Mouse (Mus musculus) stomach, embryonic 15.5 days (tissue): ENCODE data around the gene Clic1. TPM values are rescaled to one million over a fixed set of nuclear protein-coding genes. Genes with fewer than 3 reads are reported as not detected.
A peak's percentile ranks its signal among the peaks of the same experiment; 100 is the strongest.
"Not testable (repeated sequence)": the region's sequence is repeated elsewhere in the genome, so short reads cannot be mapped to it uniquely, and the experiment has no call there.

Experiments
- ATAC-seq: fragments of 200-750 bp; cut with Nextera tagmentation; 2 replicates; pipeline ENCODE4 v1.8.0; 2017; ENCODE audit warnings: low read depth, moderate number of reproducible peaks, moderate TSS enrichment; ENCODE audit not compliant: insufficient read depth, low FRiP score
- H3K27ac ChIP-seq: fragments of 300-500 bp; sonication (generic); 2 replicates; pipeline ENCODE4 v1.5.1; 2015; ENCODE audit warnings: mild to moderate bottlenecking, inconsistent platforms
- H3K27me3 ChIP-seq: fragments of 300-500 bp; sonication (generic); replicated peaks from 2 replicates; pipeline ENCODE4 v1.6.1; 2015; ENCODE audit warnings: inconsistent platforms
- H3K36me3 ChIP-seq: fragments of 300-500 bp; sonication (generic); 2 replicates; pipeline ENCODE4 v1.6.1; 2015; ENCODE audit warnings: inconsistent platforms
- H3K4me1 ChIP-seq: fragments of 300-500 bp; sonication (generic); 2 replicates; pipeline ENCODE4 v1.6.1; 2015; ENCODE audit warnings: inconsistent platforms
- H3K4me2 ChIP-seq: fragments of 300-500 bp; sonication (generic); 2 replicates; pipeline ENCODE4 v1.6.1; 2015; ENCODE audit warnings: mild to moderate bottlenecking, inconsistent platforms
- H3K4me3 ChIP-seq: fragments of 300-500 bp; sonication (generic); replicated peaks from 2 replicates; pipeline ENCODE4 v1.5.1; 2015; ENCODE audit warnings: inconsistent platforms
- H3K9ac ChIP-seq: fragments of 300-500 bp; sonication (generic); 2 replicates; pipeline ENCODE4 v1.6.1; 2015; ENCODE audit warnings: inconsistent platforms
- H3K9me3 ChIP-seq: fragments of 300-500 bp; sonication (generic); 2 replicates; pipeline ENCODE4 v1.6.1; 2016; ENCODE audit warnings: inconsistent platforms
- WGBS: fragments of 180-500 bp; shearing (Covaris S2); methylation state at CpG from one replicate; pipeline ENCODE4 v1.1.7; 2015; 5-methylcytosine and 5-hydroxymethylcytosine counted together
- polyA plus RNA-seq: library from polyadenylated mRNA; unstranded; fragments of >200 nt; fragmentation: Nextera tagmentation; extraction: Ambion mirVana; gene quantifications from 2 replicates; pipeline ENCODE4 v1.2.1, GENCODE M21; 2015

Gene Clic1
- 361 and 363 TPM in 2 replicates for polyA plus RNA-seq

- WGBS: under 1% methylated on average over 11 of the region's 11 CpGs
- 0 out of 2 replicates have a peak, but pooled peaks have one; percentile 3 for ATAC-seq
- Histone ChIP-seq H3K4me3 (peak within 1 kb of the TSS; percentile 65), H3K27me3 (no peaks in the 10 kb centered on the region), H3K9me3 (no peaks in the 10 kb centered on the region), H3K36me3 (peaks cover 14% of the 10 kb centered on the region), H3K4me2 (peak within 1 kb of the TSS; percentile 80), H3K4me1 (peaks cover 44% of the 10 kb centered on the region), H3K9ac (peak within 1 kb of the TSS; percentile 70), H3K27ac (peak within 1 kb of the TSS; percentile 98)
Measured at GRCm38 (mm10) chr17:35049561-35050016, at the start of gene Clic1. Clic1 (plus strand) TSS chr17:35049966.

GRCm38 (mm10) chr17:35000717-35001451 lies 48.9 kb upstream of the Clic1 start, which contains the start of gene Vars:
Vars (plus strand) TSS chr17:35000987.
- Histone ChIP-seq H3K9me3 (no peaks in the 10 kb centered on the region), H3K9ac (peak within 1 kb of the TSS; percentile 98), H3K36me3 (peaks cover 25% of the 10 kb centered on the region), H3K4me2 (peak within 1 kb of the TSS; percentile 90), H3K4me1 (peaks cover 43% of the 10 kb centered on the region), H3K27me3 (no peaks in the 10 kb centered on the region), H3K4me3 (peak within 1 kb of the TSS; percentile 71), H3K27ac (peak within 1 kb of the TSS; percentile 98)
- peak; percentile 89 for ATAC-seq
- WGBS: under 1% methylated on average over 80 of the region's 83 CpGs

- H3K9ac ChIP-seq: peak overlapping the region; percentile 98
- no peak for ATAC-seq
- H3K4me2 ChIP-seq: peak overlapping the region; percentile 90
- under 1% methylated on average over 35 of the region's 35 CpGs for WGBS
- peaks cover 41% of the 10 kb centered on the region for H3K4me1 ChIP-seq
- H3K4me3 ChIP-seq: peak overlapping the region; percentile 71
- peaks cover 28% of the 10 kb centered on the region for H3K36me3 ChIP-seq
- H3K9me3 ChIP-seq: no peaks in the 10 kb centered on the region
- H3K27ac ChIP-seq: peak overlapping the region; percentile 98
- no peaks in the 10 kb centered on the region for H3K27me3 ChIP-seq
Measured at GRCm38 (mm10) chr17:35001452-35002152, 48.2 kb upstream of the Clic1 start.

- H3K4me2 ChIP-seq: peak overlapping the region; percentile 90
Measured at GRCm38 (mm10) chr17:35002153-35002865, 47.5 kb upstream of the Clic1 start.

GRCm38 (mm10) chr17:35003022-35003838 lies 46.5 kb upstream of the Clic1 start:
- 46% methylated on average over 9 of the region's 9 CpGs for WGBS
- Histone ChIP-seq H3K27ac (no peak overlapping the region), H3K9ac (0 out of 2 replicates have a peak overlapping the region, but pooled peaks have one; percentile 2), H3K4me3 (peak overlapping the region; percentile 71), H3K27me3 (no peaks in the 10 kb centered on the region), H3K36me3 (peaks cover 32% of the 10 kb centered on the region), H3K9me3 (no peaks in the 10 kb centered on the region), H3K4me1 (peaks cover 32% of the 10 kb centered on the region), H3K4me2 (peak overlapping the region; percentile 90)
- no peak for ATAC-seq

More at GRCm38 (mm10) chr17:35002153-35002865, 47.5 kb upstream of the Clic1 start:
- peak overlapping the region; percentile 98 for H3K27ac ChIP-seq
- H3K9me3 ChIP-seq: no peaks in the 10 kb centered on the region
- H3K27me3 ChIP-seq: no peaks in the 10 kb centered on the region
- H3K9ac ChIP-seq: peak overlapping the region; percentile 98
- H3K4me1 ChIP-seq: peaks cover 38% of the 10 kb centered on the region
- H3K36me3 ChIP-seq: peaks cover 31% of the 10 kb centered on the region
- no peak for ATAC-seq
- peak overlapping the region; percentile 71 for H3K4me3 ChIP-seq
- 8% methylated on average over 12 of the region's 12 CpGs for WGBS

- no peak overlapping the region for H3K4me3 ChIP-seq
- no peak overlapping the region for H3K9ac ChIP-seq
- H3K4me2 ChIP-seq: no peak overlapping the region
- peaks cover 40% of the 10 kb centered on the region for H3K36me3 ChIP-seq
- H3K27ac ChIP-seq: no peak overlapping the region
- no peaks in the 10 kb centered on the region for H3K27me3 ChIP-seq
- no peak for ATAC-seq
- WGBS: 94% methylated on average over 17 of the region's 17 CpGs
- H3K4me1 ChIP-seq: peaks cover 24% of the 10 kb centered on the region
- no peaks in the 10 kb centered on the region for H3K9me3 ChIP-seq
Measured at GRCm38 (mm10) chr17:35004075-35004717, 45.6 kb upstream of the Clic1 start.

GRCm38 (mm10) chr17:35005158-35005557 lies 44.6 kb upstream of the Clic1 start:
- no peak overlapping the region for H3K4me2 ChIP-seq
- no peak overlapping the region for H3K9ac ChIP-seq
- no peak overlapping the region for H3K27ac ChIP-seq
- H3K9me3 ChIP-seq: no peaks in the 10 kb centered on the region
- ATAC-seq: no peak
- H3K4me3 ChIP-seq: no peak overlapping the region
- WGBS: 93% methylated on average over 10 of the region's 10 CpGs
- H3K27me3 ChIP-seq: no peaks in the 10 kb centered on the region
- peaks cover 50% of the 10 kb centered on the region for H3K36me3 ChIP-seq
- peaks cover 15% of the 10 kb centered on the region for H3K4me1 ChIP-seq

GRCm38 (mm10) chr17:35005902-35006301 lies 43.9 kb upstream of the Clic1 start:
- H3K9ac ChIP-seq, H3K27me3 ChIP-seq, H3K4me2 ChIP-seq, H3K9me3 ChIP-seq, H3K27ac ChIP-seq, H3K4me3 ChIP-seq, ATAC-seq: not testable (repeated sequence)
- peaks cover 15% of the 10 kb centered on the region for H3K4me1 ChIP-seq
- 89% methylated on average over 5 of the region's 5 CpGs for WGBS
- peaks cover 57% of the 10 kb centered on the region for H3K36me3 ChIP-seq

GRCm38 (mm10) chr17:35007387-35007991 lies 42.3 kb upstream of the Clic1 start:
- Histone ChIP-seq H3K36me3 (peaks cover 72% of the 10 kb centered on the region), H3K4me3 (no peak overlapping the region), H3K4me1 (peaks cover 10% of the 10 kb centered on the region), H3K9me3 (no peaks in the 10 kb centered on the region), H3K9ac (no peak overlapping the region), H3K27me3 (no peaks in the 10 kb centered on the region), H3K27ac (no peak overlapping the region), H3K4me2 (no peak overlapping the region)
- 91% methylated on average over 7 of the region's 7 CpGs for WGBS
- no peak for ATAC-seq

GRCm38 (mm10) chr17:35009586-35009985 lies 40.2 kb upstream of the Clic1 start:
- no peak overlapping the region for H3K9ac ChIP-seq
- H3K4me2 ChIP-seq: no peak overlapping the region
- no peaks in the 10 kb centered on the region for H3K9me3 ChIP-seq
- no peak overlapping the region for H3K27ac ChIP-seq
- no peak for ATAC-seq
- no peaks in the 10 kb centered on the region for H3K4me1 ChIP-seq
- H3K4me3 ChIP-seq: no peak overlapping the region
- no peaks in the 10 kb centered on the region for H3K27me3 ChIP-seq
- 87% methylated on average over 7 of the region's 7 CpGs for WGBS
- peaks cover 87% of the 10 kb centered on the region for H3K36me3 ChIP-seq
